Comparison of ENCODE assay signal across 16 mouse cellular contexts in the genomic region with DNA sequence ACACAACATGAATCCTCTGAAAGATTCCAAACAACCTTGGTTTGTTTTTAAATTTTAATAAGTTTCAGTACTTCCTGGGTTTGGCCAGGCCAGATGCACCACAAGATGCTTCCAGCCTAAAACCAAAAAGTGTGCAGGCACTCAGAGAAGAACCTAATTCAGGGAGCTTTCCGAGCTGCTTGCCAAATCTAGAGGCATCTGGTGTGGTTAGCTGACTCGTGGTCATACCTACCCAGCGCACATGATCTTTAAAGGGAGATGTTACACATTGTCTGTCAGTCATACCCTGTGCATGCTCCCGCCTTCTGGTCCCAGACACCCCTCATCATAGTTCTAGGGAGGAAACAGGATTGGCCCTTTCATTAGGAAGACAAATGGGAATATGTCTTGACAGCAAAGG.
"Had no signal": no experiment of that assay in that cellular context is flagged by ENCODE, and none has a peak within 500 bp of the region (broad histone marks: within the 10 kb centered on the region; RNA-seq: fewer than 3 reads in every experiment).

No protein-coding gene starts in this region.

- DNase-seq: kidney, adult 8-10 months; kidney, postnatal 10 days; kidney, postnatal 36 days; liver; lung, adult 18-20 months; midbrain, embryonic 14.5 days; thymus, adult 2 months; thymus, postnatal 14 days; thymus, postnatal 4 days had no signal

- H3K27ac ChIP-seq: kidney, embryonic 15.5 days; limb, embryonic 10.5 days; limb, embryonic 13.5 days; liver, embryonic 12.5 days; liver, embryonic 15.5 days; macrophage; stomach, postnatal 0 days had no signal

- H3K4me3 ChIP-seq: kidney, embryonic 15.5 days; limb, embryonic 10.5 days; limb, embryonic 13.5 days; liver, embryonic 12.5 days; liver, embryonic 15.5 days had no signal
